Mouse (Mus musculus) stomach, embryonic 16.5 days (tissue): ENCODE data around the gene Kcnip2. TPM values are rescaled to one million over a fixed set of nuclear protein-coding genes. Genes with fewer than 3 reads are reported as not detected.

Experiments
- ATAC-seq: fragments of 200-750 bp; cut with Nextera tagmentation; 2 replicates; pipeline ENCODE4 v1.8.0; 2017; ENCODE audit warnings: moderate number of reproducible peaks, moderate TSS enrichment; ENCODE audit not compliant: insufficient read depth, low FRiP score
- H3K27ac ChIP-seq: fragments of 300-500 bp; sonication (generic); 2 replicates; pipeline ENCODE4 v1.5.1; 2014; ENCODE audit warnings: low read length
- H3K27me3 ChIP-seq: fragments of 300-500 bp; sonication (generic); 2 replicates; pipeline ENCODE4 v1.6.1; 2014; ENCODE audit warnings: low read length, control low read depth, mixed read lengths; ENCODE audit not compliant: control insufficient read depth, insufficient read depth
- H3K36me3 ChIP-seq: fragments of 300-500 bp; sonication (generic); 2 replicates; pipeline ENCODE4 v1.6.1; 2014; ENCODE audit warnings: low read length; ENCODE audit not compliant: control insufficient read depth, insufficient read depth
- H3K4me1 ChIP-seq: fragments of 300-500 bp; sonication (generic); 2 replicates; pipeline ENCODE4 v1.6.1; 2014; ENCODE audit warnings: low read length, control low read depth, mixed read lengths; ENCODE audit not compliant: control insufficient read depth, insufficient read depth
- H3K4me2 ChIP-seq: fragments of 300-500 bp; sonication (generic); 2 replicates; pipeline ENCODE4 v1.6.1; 2014; ENCODE audit warnings: low read depth, low read length, mixed read lengths
- H3K4me3 ChIP-seq: fragments of 300-500 bp; sonication (generic); replicated peaks from 2 replicates; pipeline ENCODE4 v1.5.1; 2014; ENCODE audit warnings: mild to moderate bottlenecking, low read length
- H3K9ac ChIP-seq: fragments of 300-500 bp; sonication (generic); 2 replicates; pipeline ENCODE4 v1.6.1; 2014; ENCODE audit warnings: low read length
- H3K9me3 ChIP-seq: fragments of 300-500 bp; sonication (generic); replicated peaks from 2 replicates; pipeline ENCODE4 v1.6.1; 2016; ENCODE audit warnings: low read length, control low read depth; ENCODE audit not compliant: control insufficient read depth
- WGBS: fragments of 180-500 bp; shearing (Covaris S2); extraction: QIAGEN DNeasy Blood & Tissue Kit; methylation state at CpG from one replicate; pipeline ENCODE4 v1.1.7; 2014; 5-methylcytosine and 5-hydroxymethylcytosine counted together
- polyA plus RNA-seq: library from polyadenylated mRNA; unstranded; fragments of >200 nt; fragmentation: Nextera tagmentation; extraction: Ambion mirVana; gene quantifications from 2 replicates; pipeline ENCODE4 v1.2.1, GENCODE M21; 2015

The Kcnip2 gene
- polyA plus RNA-seq: 2.3 and 2.6 TPM in 2 replicates

GRCm38 (mm10) chr19:45815831-45816405 lies at the start of gene Kcnip2:
Kcnip2 (minus strand) TSS chr19:45816061.
- no peaks in the 10 kb centered on the region; the same call in 1 of the 2 replicates for H3K27me3 ChIP-seq
- no peaks in the 10 kb centered on the region for H3K9me3 ChIP-seq
- no peaks in the 10 kb centered on the region for H3K36me3 ChIP-seq
- peak within 1 kb of the TSS; percentile 64 for H3K9ac ChIP-seq
- peak within 1 kb of the TSS; percentile 73 for H3K4me2 ChIP-seq
- WGBS: under 1% methylated on average over 28 of the region's 29 CpGs
- H3K27ac ChIP-seq: no peak within 1 kb of the TSS; the same call in 1 of the 2 replicates
- peaks cover 39% of the 10 kb centered on the region for H3K4me1 ChIP-seq
- ATAC-seq: peak; percentile 69
- H3K4me3 ChIP-seq: peak within 1 kb of the TSS; percentile 44

DNA sequence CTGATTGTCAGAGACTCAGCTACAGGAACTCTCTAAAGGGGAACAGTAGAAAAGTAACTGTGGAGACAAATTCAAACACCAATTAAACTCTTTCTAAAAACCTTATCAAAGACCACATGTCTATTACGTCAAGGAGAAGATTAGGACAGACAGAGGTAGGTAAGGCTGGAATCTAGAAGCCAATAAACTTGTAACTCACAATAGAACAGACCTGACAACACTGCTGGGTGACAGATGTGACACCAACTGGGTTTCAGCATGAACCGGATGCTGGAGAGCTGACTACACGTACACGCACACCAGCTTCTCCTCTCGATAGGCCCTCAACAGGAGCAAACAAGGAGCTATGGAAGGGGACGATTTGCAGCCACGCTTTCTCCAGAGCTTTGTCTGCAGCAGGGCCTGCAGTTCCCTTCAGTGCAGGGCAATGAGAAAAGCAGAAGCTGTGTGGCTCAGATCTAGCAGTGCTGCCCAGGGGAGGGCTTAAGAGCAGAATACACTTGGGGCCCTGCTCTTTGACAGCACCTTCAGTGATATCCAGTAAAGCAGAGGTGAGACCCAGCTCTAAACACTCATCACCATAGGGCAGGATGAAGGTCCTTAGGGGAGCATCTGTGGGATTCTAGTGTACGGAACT lies 39.5 kb upstream of the Kcnip2 start:
- no peaks in the 10 kb centered on the region for H3K27me3 ChIP-seq
- WGBS: 63% methylated on average over 8 of the region's 8 CpGs
- H3K4me3 ChIP-seq: no peak overlapping the region
- H3K4me2 ChIP-seq: no peak overlapping the region
- H3K27ac ChIP-seq: no peak overlapping the region
- no peaks in the 10 kb centered on the region for H3K9me3 ChIP-seq
- ATAC-seq: no peak
- H3K36me3 ChIP-seq: no peaks in the 10 kb centered on the region
- no peak overlapping the region for H3K9ac ChIP-seq
- no peaks in the 10 kb centered on the region for H3K4me1 ChIP-seq

GRCm38 (mm10) chr19:45854521-45854920 lies 38.7 kb upstream of the Kcnip2 start:
- 74% methylated on average over 7 of the region's 7 CpGs for WGBS
- H3K4me3 ChIP-seq: no peak overlapping the region
- H3K27me3 ChIP-seq: no peaks in the 10 kb centered on the region
- H3K4me1 ChIP-seq: no peaks in the 10 kb centered on the region
- H3K9ac ChIP-seq: no peak overlapping the region
- no peaks in the 10 kb centered on the region for H3K36me3 ChIP-seq
- no peaks in the 10 kb centered on the region for H3K9me3 ChIP-seq
- no peak overlapping the region for H3K4me2 ChIP-seq
- ATAC-seq: no peak
- no peak overlapping the region for H3K27ac ChIP-seq

- H3K4me1 ChIP-seq: peaks cover 5% of the 10 kb centered on the region; the same call in 1 of the 2 replicates
- no peak for ATAC-seq
- no peak overlapping the region for H3K27ac ChIP-seq
- no peak overlapping the region for H3K4me3 ChIP-seq
- H3K4me2 ChIP-seq: no peak overlapping the region
- no peaks in the 10 kb centered on the region for H3K9me3 ChIP-seq
- 60% methylated on average over 4 of the region's 4 CpGs for WGBS
- H3K36me3 ChIP-seq: no peaks in the 10 kb centered on the region
- H3K27me3 ChIP-seq: no peaks in the 10 kb centered on the region
- H3K9ac ChIP-seq: no peak overlapping the region
Measured at GRCm38 (mm10) chr19:45847733-45848093, 31.9 kb upstream of the Kcnip2 start.

- no peaks in the 10 kb centered on the region for H3K9me3 ChIP-seq
- no peak overlapping the region for H3K27ac ChIP-seq
- no peak overlapping the region for H3K9ac ChIP-seq
- no peak for ATAC-seq
- H3K4me1 ChIP-seq: peaks cover 5% of the 10 kb centered on the region; the same call in 1 of the 2 replicates
- no peaks in the 10 kb centered on the region for H3K27me3 ChIP-seq
- H3K4me3 ChIP-seq: no peak overlapping the region
- H3K4me2 ChIP-seq: no peak overlapping the region
- no peaks in the 10 kb centered on the region for H3K36me3 ChIP-seq
- 89% methylated on average over 3 of the region's 3 CpGs for WGBS
Measured at GRCm38 (mm10) chr19:45847016-45847732, 31.3 kb upstream of the Kcnip2 start.

DNA sequence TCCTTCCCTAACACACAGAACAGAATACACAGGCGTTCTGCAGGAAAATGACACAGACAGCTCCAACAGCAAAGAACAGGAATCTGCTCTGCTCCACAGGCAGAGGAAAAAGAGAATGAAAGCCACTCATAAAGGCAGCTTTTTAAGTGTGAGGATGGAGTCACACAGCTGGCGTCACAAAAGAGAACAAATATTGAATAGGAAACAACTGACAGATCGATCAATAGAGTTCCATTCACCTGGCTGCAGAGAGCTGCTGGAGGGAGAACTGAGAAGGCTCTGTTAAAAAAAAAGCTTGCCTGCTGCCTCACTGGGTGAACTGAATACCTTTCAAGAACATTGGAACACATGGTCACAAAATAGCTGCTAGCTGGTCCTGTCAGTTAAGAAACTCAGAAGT lies 28.3 kb upstream of the Kcnip2 start:
- 56% methylated on average over 3 of the region's 3 CpGs for WGBS

GRCm38 (mm10) chr19:45843424-45843823 lies 27.6 kb upstream of the Kcnip2 start:
- H3K4me1 ChIP-seq: peaks cover 5% of the 10 kb centered on the region; the same call in 1 of the 2 replicates
- no peaks in the 10 kb centered on the region for H3K27me3 ChIP-seq
- no peak overlapping the region for H3K9ac ChIP-seq
- WGBS: 36% methylated on average over 10 of the region's 10 CpGs
- no peak for ATAC-seq
- no peaks in the 10 kb centered on the region for H3K9me3 ChIP-seq
- no peak overlapping the region for H3K4me3 ChIP-seq
- no peaks in the 10 kb centered on the region for H3K36me3 ChIP-seq
- no peak overlapping the region for H3K27ac ChIP-seq
- no peak overlapping the region for H3K4me2 ChIP-seq

More for the DNA sequence above, 28.3 kb upstream of the Kcnip2 start:
- H3K4me1 ChIP-seq: peaks cover 5% of the 10 kb centered on the region; the same call in 1 of the 2 replicates
- H3K9ac ChIP-seq: no peak overlapping the region
- H3K27me3 ChIP-seq: no peaks in the 10 kb centered on the region
- no peak for ATAC-seq
- no peaks in the 10 kb centered on the region for H3K9me3 ChIP-seq
- no peaks in the 10 kb centered on the region for H3K36me3 ChIP-seq
- no peak overlapping the region for H3K4me3 ChIP-seq
- no peak overlapping the region for H3K4me2 ChIP-seq
- no peak overlapping the region for H3K27ac ChIP-seq

- 70% methylated on average over 12 of the region's 12 CpGs for WGBS
- no peaks in the 10 kb centered on the region for H3K4me1 ChIP-seq
- no peak overlapping the region for H3K4me3 ChIP-seq
- H3K27ac ChIP-seq: peak overlapping the region; percentile 93
- peak overlapping the region; percentile 11; the same call in 1 of the 2 replicates for H3K9ac ChIP-seq
- H3K9me3 ChIP-seq: no peaks in the 10 kb centered on the region
- H3K27me3 ChIP-seq: no peaks in the 10 kb centered on the region
- no peaks in the 10 kb centered on the region for H3K36me3 ChIP-seq
- peak; percentile 29; the same call in 1 of the 2 replicates for ATAC-seq
- no peak overlapping the region for H3K4me2 ChIP-seq
Measured at GRCm38 (mm10) chr19:45837050-45837994, 21.5 kb upstream of the Kcnip2 start.
